Mouse (Mus musculus) embryonic stem cell, embryonic (primary cell): Measurements from ENCODE around the gene Khdc4.

Source experiments
- CTCF ChIA-PET, 4 experiments: fragments of 300-600 bp in 2 of 4; fragments of 350-600 bp in 2 of 4; sonication (Branson Sonifier 250); formaldehyde crosslinking; loops; one replicate each; lab custom pipeline; 2022; ENCODE audit warnings: inconsistent platforms in 2 of 4; lab: Charles Lee
- POLR2A ChIA-PET, 4 experiments: fragments of 300-600 bp in 2 of 4; fragments of 350-600 bp in 2 of 4; sonication (Branson Sonifier 250); formaldehyde crosslinking; loops; one replicate each; lab custom pipeline; 2022; ENCODE audit warnings: antibody characterized with exemption in 4 of 4, inconsistent platforms in 1 of 4; lab: Charles Lee

The Khdc4 gene

GRCm38 (mm10) chr3:88689079-88689478, 3.5 kb downstream of the Khdc4 start:
- ChIA-PET POLR2A (interaction anchor here in 1 of 4 experiments (0.9 to 1.2 kb wide), 2 partner anchors 14 to 28 kb away, joined by 3 to 4 read pairs; partner anchors contain the start of gene Rit1), CTCF (no interaction called here)

DNA sequence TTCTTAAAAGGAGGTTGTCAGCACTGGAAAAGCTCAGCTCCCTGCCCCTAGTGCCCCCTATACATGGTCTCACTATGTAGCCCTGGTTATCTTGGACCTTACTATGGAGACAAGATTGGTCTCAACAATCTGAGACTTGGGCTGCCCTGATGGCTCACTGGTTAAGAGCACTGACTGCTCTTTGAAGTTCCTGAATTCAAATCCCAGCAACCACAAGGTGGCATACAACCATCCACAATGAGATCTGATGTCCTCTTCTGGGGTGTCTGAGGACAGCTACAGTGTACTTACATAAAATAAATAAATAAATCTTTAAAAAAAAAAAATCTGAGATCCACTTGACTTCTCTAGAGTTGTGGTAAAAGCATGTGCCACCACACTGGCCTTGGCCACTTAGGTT, 9.9 kb downstream of the Khdc4 start:
- CTCF ChIA-PET: no interaction called here

DNA sequence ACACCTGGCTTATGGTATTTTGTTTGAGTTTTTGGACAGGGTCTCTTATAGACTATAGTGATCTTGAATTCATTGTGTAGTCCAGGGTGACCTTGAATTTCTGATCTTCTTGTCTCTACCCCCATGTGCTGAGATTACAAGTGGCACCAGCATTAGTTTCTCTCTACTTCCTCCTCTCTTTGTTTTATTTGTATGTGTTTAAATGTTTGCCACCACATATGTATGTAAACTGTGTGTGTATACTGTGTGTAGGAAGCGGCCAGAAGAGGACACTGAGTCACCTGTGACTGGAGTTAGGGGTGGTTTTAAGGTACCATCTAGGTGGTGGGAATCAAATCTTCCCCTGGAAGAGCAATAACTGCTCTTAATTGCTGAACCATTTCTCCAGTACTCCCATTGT, 12.4 kb downstream of the Khdc4 start:
- ChIA-PET CTCF (no interaction called here), POLR2A (interaction anchor here in 3 of 4 experiments (0.8 to 5.8 kb wide), 7 partner anchors 10 to 19 kb away, joined by 3 to 46 read pairs (median 3); partner anchors contain the start of genes Khdc4 (in 3 of the 3) and Rit1 (in 1 of the 3))

More for the DNA sequence above, 9.9 kb downstream of the Khdc4 start:
- POLR2A ChIA-PET: interaction anchor here in 2 of 4 experiments (0.5 to 3.3 kb wide), 7 partner anchors 7 to 21 kb away, joined by 3 to 17 read pairs (median 3); partner anchors contain the start of genes Khdc4 (in 2 of the 2) and Rit1 (in 1 of the 2)

DNA sequence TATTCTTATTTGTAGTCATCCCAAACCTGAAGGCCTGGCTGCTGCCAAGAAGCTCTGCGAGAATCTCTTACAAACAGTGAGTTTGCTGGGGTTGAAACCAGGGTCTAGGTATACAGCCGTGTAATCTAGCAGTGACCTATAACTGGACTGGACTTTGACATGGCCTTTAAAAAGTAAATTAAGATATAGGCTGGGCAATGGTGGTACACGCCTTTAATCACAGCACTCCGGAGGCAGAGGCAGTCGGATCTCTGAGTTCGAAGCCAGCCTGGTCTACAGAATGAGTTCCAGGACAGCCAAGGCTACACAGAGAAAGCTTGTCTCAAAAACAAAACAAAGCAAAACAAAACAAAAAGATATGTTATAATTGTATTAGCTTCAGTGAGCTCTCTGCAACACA, 13.2 kb downstream of the Khdc4 start:
- CTCF ChIA-PET: no interaction called here
- POLR2A ChIA-PET: interaction anchor here (0.7 to 5.8 kb wide), 13 partner anchors 10 to 360 kb away, joined by 3 to 46 read pairs (median 3); partner anchors contain the start of genes Khdc4 (in 3 of the 4) and Rit1 (in 2 of the 4)

GRCm38 (mm10) chr3:88700247-88700646, 14.6 kb downstream of the Khdc4 start:
- CTCF ChIA-PET: interaction anchor here in 1 of 4 experiments (0.5 kb wide), 1 partner anchor 267 kb away, joined by 5 read pairs; no protein-coding TSS in a partner anchor

GRCm38 (mm10) chr3:88701222-88701621, 15.6 kb downstream of the Khdc4 start:
- ChIA-PET CTCF (interaction anchor here in 1 of 4 experiments (0.6 kb wide), 1 partner anchor 53 kb away, joined by 9 read pairs; no protein-coding TSS in a partner anchor), POLR2A (interaction anchor here in 2 of 4 experiments (0.6 to 5.8 kb wide), 9 partner anchors 7 to 376 kb away, joined by 3 to 46 read pairs (median 4); partner anchors contain the start of genes Glmp (in 1 of the 2) and Rit1 (in 1 of the 2))

More at GRCm38 (mm10) chr3:88700247-88700646, 14.6 kb downstream of the Khdc4 start:
- POLR2A ChIA-PET: interaction anchor here in 3 of 4 experiments (1.0 to 5.8 kb wide), 8 partner anchors 9 to 375 kb away, joined by 3 to 46 read pairs (median 4); partner anchors contain the start of genes Glmp (in 1 of the 3) and Rit1 (in 1 of the 3)

DNA sequence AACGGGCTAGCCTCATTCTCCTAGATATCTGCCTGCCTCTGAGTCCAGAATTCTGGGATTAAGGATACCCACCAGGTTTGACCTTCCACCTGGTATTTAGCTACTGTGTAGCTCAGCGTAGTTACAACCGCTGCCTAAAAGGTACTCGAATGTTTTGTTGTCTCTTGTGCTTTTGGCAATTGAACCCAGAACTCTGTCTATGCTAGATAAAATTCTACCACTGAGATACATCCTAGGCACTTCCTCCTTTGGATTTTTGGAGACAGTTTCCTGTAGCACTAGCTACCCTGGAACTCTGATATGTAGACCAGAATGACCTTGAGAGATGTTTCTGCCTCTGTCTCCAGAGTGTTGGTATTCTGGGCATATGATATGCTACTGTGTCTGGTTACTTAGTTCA, 28.1 kb downstream of the Khdc4 start:
- CTCF ChIA-PET: interaction anchor here in 2 of 4 experiments (0.6 kb wide), 2 partner anchors 10 to 218 kb away, joined by 4 to 16 read pairs; no protein-coding TSS in a partner anchor
- POLR2A ChIA-PET: interaction anchor here in 2 of 4 experiments (0.6 to 3.4 kb wide), 12 partner anchors 9 to 808 kb away, joined by 3 to 17 read pairs (median 3); partner anchors contain the start of gene Khdc4 (in 1 of the 2)

DNA sequence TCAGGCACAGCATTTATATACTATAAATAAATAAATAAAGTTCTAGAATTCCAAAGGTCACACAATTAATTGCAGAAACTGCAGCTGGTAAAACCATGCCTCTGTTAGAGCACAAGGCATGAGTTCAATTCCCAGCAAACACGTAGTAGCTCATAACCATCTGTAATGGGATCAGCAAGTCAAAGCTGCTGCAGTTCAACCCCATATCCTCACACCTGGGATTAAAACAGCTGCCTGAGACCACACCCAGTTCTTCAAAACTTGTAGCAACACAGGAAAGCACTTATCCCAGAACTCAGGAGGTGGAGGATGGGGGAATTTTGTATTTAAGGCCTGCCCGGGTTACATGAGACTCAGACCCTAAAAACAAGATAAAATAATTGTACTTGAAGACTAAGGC, 29.1 kb downstream of the Khdc4 start:
- CTCF ChIA-PET: no interaction called here
- POLR2A ChIA-PET: interaction anchor here in 2 of 4 experiments (0.8 to 4.9 kb wide), 12 partner anchors 10 to 379 kb away, joined by 3 to 46 read pairs (median 3); partner anchors contain the start of genes Khdc4 (in 1 of the 2), Smg5 (in 1 of the 2) and Tmem79 (in 1 of the 2)

DNA sequence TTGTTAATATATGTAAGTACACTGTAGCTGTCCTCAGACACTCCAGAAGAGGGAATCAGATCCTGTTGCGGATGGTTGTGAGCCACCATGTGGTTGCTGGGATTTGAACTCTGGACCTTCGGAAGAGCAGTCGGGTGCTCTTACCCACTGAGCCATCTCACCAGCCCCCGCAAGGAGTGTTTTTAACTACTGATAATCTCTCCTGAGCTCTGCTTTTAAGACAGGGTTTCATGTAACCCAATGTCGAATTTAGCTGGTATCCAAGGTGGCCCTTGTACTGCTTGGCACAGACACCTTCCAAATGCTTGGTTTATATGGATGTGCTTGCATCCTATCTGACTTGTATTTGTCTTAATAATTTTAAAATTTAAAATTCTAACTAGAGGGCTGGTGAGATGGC, 30.1 kb downstream of the Khdc4 start:
- POLR2A ChIA-PET: interaction anchor here in 2 of 4 experiments (0.6 to 4.9 kb wide), 16 partner anchors 11 to 321 kb away, joined by 3 to 46 read pairs (median 4); partner anchors contain the start of gene Khdc4 (in 1 of the 2)
- CTCF ChIA-PET: interaction anchor here in 1 of 4 experiments (0.6 kb wide), 1 partner anchor 425 kb away, joined by 5 read pairs; no protein-coding TSS in a partner anchor

DNA sequence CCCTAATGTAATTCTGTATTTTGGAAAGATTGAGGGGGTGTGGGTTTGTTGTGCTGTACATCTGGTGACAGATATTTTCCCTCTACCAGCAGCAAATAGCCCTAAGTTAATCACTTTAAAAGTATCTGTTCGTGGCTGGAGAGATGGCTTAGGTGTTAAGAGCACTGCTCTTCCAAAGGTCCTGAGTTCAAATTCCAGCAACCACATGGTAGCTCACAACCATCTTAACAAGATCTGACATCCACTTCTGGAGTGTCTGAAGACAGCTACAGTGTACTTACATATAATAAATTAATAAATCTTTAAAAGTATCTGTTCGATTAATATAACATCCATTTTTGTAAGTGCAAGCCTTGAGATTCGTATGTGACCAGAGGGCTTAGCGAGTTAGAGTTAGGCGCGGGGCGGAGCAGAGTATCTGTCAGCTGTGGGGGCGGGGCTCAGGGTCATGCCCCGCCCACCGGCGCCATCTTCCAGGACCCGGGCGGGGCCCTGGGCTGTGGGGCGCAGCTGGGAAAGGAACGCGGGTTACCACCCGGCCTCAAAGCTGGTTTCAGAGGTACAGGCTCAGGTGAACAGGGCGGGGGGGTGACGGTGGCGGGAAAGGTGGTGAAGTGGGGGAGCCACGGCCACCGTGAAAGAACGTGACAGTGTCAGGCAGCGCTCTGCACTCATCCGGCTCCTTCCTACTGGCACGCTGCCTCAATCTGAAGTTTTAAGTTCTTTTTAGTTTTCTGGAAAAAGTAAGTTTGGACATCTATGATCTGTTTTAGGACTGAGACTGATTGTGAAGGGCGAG, 31.0 kb downstream of the Khdc4 start, which contains the start of gene Rit1:
Rit1 (plus strand) TSS at position 440 of the 799 bp plus-strand sequence.
- CTCF ChIA-PET: interaction anchor here in 1 of 4 experiments (0.6 to 1.0 kb wide), 3 partner anchors 35 to 425 kb away, joined by 3 to 5 read pairs (median 3); no protein-coding TSS in a partner anchor

DNA sequence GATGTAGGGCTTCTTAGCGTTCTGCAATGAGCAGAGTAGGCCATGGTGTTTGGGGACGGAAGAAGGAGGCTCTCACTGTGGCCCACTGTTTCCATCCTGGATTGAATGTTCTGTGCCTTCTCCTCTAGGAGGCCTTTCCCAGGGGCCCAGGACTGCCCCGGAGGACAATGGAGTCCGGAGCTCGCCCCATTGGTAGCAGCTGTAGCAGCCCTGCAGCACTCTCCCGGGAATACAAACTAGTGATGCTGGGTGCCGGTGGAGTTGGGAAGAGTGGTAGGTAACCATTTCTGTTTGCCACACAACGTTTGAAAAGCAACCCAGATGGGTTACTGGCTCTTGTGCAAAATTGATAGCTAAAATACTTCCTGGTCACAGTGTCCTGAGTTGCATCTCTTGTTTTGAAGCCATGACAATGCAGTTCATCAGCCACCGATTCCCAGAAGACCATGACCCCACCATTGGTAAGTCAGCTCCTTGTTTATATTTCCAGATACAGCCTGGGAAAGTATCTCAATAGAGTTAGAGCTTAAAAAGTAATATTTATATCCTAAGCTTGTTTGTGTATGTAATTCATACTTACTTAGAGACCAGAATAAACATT, 31.7 kb downstream of the Khdc4 start:
- POLR2A ChIA-PET: interaction anchor here (0.5 to 4.9 kb wide), 27 partner anchors 9 to 1318 kb away, joined by 3 to 46 read pairs (median 4); partner anchors contain the start of genes Khdc4 (in 2 of the 4), Smg5 (in 1 of the 4) and Tmem79 (in 1 of the 4)

More for the DNA sequence above, 31.0 kb downstream of the Khdc4 start, which contains the start of gene Rit1:
- POLR2A ChIA-PET: interaction anchor here (0.5 to 4.9 kb wide), 33 partner anchors 9 to 1665 kb away, joined by 3 to 46 read pairs (median 4); partner anchors contain the start of genes Khdc4 (in 2 of the 4), Smg5 (in 1 of the 4) and Tmem79 (in 1 of the 4)

DNA sequence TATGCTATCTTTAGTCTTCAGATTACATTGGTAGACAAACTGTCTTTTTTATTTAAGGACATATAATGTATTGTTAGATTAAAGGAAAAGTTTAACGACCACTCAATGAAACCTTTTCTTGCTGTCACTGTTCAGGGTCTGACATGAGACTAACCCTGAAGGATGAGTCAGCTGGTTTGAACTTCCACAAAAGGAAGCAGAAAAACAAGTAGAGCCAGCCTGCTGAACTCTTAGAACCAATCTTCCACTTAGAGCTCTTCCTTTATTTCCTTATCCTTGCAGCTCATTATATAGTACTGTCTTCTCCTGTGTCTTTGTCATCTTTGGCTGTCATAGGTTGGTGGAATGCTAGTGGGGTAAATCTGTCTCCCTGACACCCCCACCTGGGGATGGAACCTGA, 32.2 kb downstream of the Khdc4 start:
- ChIA-PET POLR2A (interaction anchor here in 2 of 4 experiments (0.8 to 4.9 kb wide), 19 partner anchors 8 to 274 kb away, joined by 3 to 46 read pairs (median 4); partner anchors contain the start of gene Khdc4 (in 1 of the 2)), CTCF (interaction anchor here in 1 of 4 experiments (0.8 to 1.1 kb wide), 2 partner anchors 21 to 234 kb away, joined by 3 to 4 read pairs; no protein-coding TSS in a partner anchor)

More for the DNA sequence above, 31.7 kb downstream of the Khdc4 start:
- CTCF ChIA-PET: interaction anchor here in 2 of 4 experiments (0.8 to 1.1 kb wide), 3 partner anchors 21 to 234 kb away, joined by 3 to 4 read pairs (median 3); no protein-coding TSS in a partner anchor

DNA sequence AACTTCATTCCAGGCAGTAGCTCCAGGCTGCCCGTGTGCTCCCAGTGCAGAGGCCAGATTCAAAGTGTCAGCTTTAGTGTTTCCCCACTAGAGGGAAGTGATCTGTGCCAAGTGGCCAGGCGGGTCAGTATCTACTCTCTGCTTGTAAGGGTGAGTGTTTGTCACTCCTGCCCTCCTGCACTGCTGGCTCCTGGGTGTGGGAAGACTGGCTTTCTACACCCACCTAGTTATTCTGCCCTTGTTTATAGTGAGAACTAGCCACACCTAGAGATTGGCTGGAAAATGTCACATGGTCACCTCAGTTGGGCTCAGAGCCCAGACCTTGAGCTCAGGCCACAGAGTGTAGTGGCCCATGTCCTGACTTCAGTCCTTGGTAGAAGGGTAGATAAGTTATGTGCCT, 33.5 kb downstream of the Khdc4 start:
- POLR2A ChIA-PET: interaction anchor here in 3 of 4 experiments (0.5 to 4.9 kb wide), 11 partner anchors 8 to 231 kb away, joined by 3 to 46 read pairs (median 4); partner anchors contain the start of gene Ssr2 (in 1 of the 3)
- CTCF ChIA-PET: no interaction called here

DNA sequence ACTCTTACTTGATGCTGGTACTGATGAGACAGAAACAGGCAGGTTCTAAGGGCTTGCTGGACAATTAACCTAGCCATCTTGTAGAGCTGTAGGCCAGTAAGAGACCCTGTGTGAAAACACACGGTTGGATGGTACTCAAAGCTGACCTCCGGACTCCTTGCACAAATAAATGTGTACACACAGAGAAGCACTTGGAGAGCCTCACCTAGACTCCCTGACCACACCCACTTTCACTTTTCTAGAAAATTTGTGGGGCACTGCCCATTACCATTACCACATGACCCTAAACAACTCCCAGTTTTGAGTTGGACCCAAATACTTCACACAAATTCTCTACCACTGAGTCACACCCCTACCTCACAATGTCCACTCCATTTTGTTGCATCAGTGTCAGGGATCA, 51.0 kb downstream of the Khdc4 start:
- POLR2A ChIA-PET: interaction anchor here in 1 of 4 experiments (1.9 kb wide), 1 partner anchor 20 kb away, joined by 5 read pairs; the partner anchor contains the start of gene Rit1

GRCm38 (mm10) chr3:88738641-88739040, 53.0 kb downstream of the Khdc4 start:
- CTCF ChIA-PET: interaction anchor here (0.6 to 1.7 kb wide), 8 partner anchors 9 to 194 kb away, joined by 3 to 5 read pairs (median 3); no protein-coding TSS in a partner anchor
- POLR2A ChIA-PET: interaction anchor here in 2 of 4 experiments (0.5 to 1.8 kb wide), 6 partner anchors 9 to 229 kb away, joined by 3 to 5 read pairs (median 4); partner anchors contain the start of genes Khdc4 (in 1 of the 2) and Lmna (in 1 of the 2)

More for the DNA sequence above, 51.0 kb downstream of the Khdc4 start:
- CTCF ChIA-PET: no interaction called here

DNA sequence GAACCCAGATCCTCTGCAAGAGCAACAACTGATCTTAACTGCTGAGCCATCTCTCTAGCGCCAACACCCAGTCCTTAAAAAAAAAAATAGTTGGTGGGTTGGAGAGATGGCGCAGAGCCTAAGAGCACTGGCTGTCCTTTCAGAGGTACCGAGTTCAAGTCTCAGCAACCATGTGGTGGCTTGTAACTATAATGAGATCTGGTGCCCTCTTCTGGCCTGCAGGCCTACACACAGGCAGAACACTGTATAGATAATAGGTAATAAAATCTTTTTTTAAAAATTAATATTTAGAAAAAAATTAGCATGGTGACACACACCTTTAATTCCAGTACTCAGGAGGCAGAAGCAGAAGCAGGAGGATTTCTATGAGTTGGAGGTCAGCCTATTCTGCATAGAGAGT, 54.5 kb downstream of the Khdc4 start:
- ChIA-PET CTCF (interaction anchor here in 1 of 4 experiments (1.7 kb wide), 1 partner anchor 195 kb away, joined by 5 read pairs; no protein-coding TSS in a partner anchor), POLR2A (no interaction called here)
